Mouse (Mus musculus): ENCODE measurements around the gene Ldlrap1. TPM values are rescaled to one million over a fixed set of nuclear protein-coding genes. Genes with fewer than 3 reads are reported as not detected.
A peak's percentile ranks its signal among the peaks of the same experiment; 100 is the strongest.

Ldlrap1 gene
- polyA plus RNA-seq, 1 experiment from 2014 or later, result 12.2 TPM

- 1% methylated on average over 21 of the region's 21 CpGs for WGBS
- no peak for ATAC-seq (ENCODE audit: extremely low read depth, insufficient number of reproducible peaks, low FRiP score, low TSS enrichment)
- Histone ChIP-seq H3K36me3 (no peaks in the 10 kb centered on the region), H3K4me3 (peak overlapping the region; percentile 73), H3K4me2 (peak overlapping the region; percentile 92), H3K27me3 (replicated peaks) (peaks cover 12% of the 10 kb centered on the region; the same call in 1 of the 2 replicates), H3K4me1 (peaks cover 35% of the 10 kb centered on the region), H3K9ac (peak overlapping the region; percentile 79), H3K27ac (replicated peaks) (peak overlapping the region; percentile 32; the same call in 1 of the 2 replicates), H3K9me3 (no peaks in the 10 kb centered on the region)
Observed at GRCm38 (mm10) chr4:134704590-134704989, 63.2 kb downstream of the Ldlrap1 start.

DNA sequence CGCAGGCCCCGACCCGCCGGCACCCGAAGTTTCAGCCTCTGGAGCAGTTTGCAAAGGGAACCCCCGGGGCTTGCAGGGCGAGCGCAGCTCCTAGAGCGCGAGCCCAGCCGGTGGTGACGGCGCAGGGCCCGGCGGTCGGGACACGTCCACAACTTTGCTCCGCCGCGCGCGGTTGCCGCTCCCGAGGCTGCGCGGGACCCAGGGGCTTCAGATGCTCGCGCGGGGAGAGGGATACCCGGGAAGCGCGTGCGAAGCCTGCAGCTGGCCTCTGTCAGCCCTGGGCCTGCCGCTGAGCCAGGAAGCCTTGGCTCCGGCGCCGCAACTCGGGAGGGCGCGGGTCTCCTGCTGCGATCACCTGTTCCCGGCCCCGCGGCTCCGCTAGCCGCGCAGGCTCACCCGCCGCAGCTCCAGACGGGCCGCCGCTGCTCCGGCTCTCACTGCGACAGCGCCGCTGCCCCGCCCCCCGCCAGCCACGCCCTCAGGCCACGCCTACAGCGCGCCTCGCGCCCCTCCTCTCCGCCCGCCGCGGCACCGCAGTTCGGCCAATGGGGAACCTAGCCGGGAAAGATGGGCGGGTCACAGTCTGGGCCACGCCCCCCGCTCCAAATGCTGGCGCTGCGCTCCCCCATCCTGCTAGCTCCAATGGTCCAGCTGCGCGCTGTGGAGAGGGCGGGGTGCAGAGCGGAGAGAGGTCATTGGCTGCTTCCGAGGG lies 63.8 kb downstream of the Ldlrap1 start, which contains the start of gene Man1c1:
Man1c1 (minus strand) TSS at position 456 of the 712 bp plus-strand sequence.
- Histone ChIP-seq H3K9me3 (no peaks in the 10 kb centered on the region), H3K4me1 (peaks cover 35% of the 10 kb centered on the region), H3K27ac (replicated peaks) (peak within 1 kb of the TSS; percentile 54), H3K27me3 (replicated peaks) (peaks cover 12% of the 10 kb centered on the region; the same call in 1 of the 2 replicates), H3K36me3 (peaks cover 2% of the 10 kb centered on the region; the same call in 1 of the 2 replicates), H3K9ac (peak within 1 kb of the TSS; percentile 92), H3K4me3 (peak within 1 kb of the TSS; percentile 73), H3K4me2 (peak within 1 kb of the TSS; percentile 92)
- peak; percentile 93 for ATAC-seq (ENCODE audit: extremely low read depth, insufficient number of reproducible peaks, low FRiP score, low TSS enrichment)
- WGBS, result under 1% methylated on average over 58 of the region's 81 CpGs

- H3K27me3 ChIP-seq (replicated peaks), result peaks cover 12% of the 10 kb centered on the region; the same call in 1 of the 2 replicates
- ATAC-seq (ENCODE audit: extremely low read depth, insufficient number of reproducible peaks, low FRiP score, low TSS enrichment), result no peak
- H3K4me1 ChIP-seq, result peaks cover 35% of the 10 kb centered on the region
- peak overlapping the region; percentile 92 for H3K4me2 ChIP-seq
- H3K27ac ChIP-seq (replicated peaks), result peak overlapping the region; percentile 54
- H3K4me3 ChIP-seq, result peak overlapping the region; percentile 73
- peaks cover 6% of the 10 kb centered on the region for H3K36me3 ChIP-seq
- WGBS, result 1% methylated on average over 84 of the region's 90 CpGs
- H3K9me3 ChIP-seq, result no peaks in the 10 kb centered on the region
- peak overlapping the region; percentile 92 for H3K9ac ChIP-seq
Observed at GRCm38 (mm10) chr4:134702981-134703834, 64.6 kb downstream of the Ldlrap1 start.

DNA sequence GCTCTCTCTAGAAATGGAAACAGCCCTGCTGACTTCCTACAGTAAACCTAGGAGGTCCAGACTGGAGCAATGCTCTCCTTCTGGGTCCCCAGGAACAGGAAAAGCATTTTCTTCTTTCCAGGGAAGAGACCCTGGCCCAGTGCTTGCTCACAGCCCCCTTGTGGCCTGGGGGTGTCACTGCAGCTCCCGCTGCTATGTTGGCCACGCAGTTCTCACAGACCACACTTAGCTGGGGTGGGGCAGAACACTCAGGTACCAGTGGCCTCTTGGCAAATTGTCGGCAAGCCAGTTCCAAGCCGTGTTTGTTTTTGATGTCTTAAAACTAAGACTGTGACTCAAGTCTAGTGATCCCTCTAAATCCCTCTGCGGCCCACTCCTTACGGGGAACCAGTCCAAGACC lies 65.9 kb downstream of the Ldlrap1 start:
- Histone ChIP-seq H3K4me2 (peak overlapping the region; percentile 92), H3K9me3 (no peaks in the 10 kb centered on the region), H3K27ac (replicated peaks) (no peak overlapping the region), H3K27me3 (replicated peaks) (peaks cover 12% of the 10 kb centered on the region; the same call in 1 of the 2 replicates), H3K4me1 (peaks cover 35% of the 10 kb centered on the region), H3K36me3 (peaks cover 18% of the 10 kb centered on the region), H3K9ac (peak overlapping the region; percentile 92), H3K4me3 (peak overlapping the region; percentile 73)
- WGBS, result 25% methylated on average over 6 of the region's 6 CpGs
- no peak for ATAC-seq (ENCODE audit: extremely low read depth, insufficient number of reproducible peaks, low FRiP score, low TSS enrichment)

DNA sequence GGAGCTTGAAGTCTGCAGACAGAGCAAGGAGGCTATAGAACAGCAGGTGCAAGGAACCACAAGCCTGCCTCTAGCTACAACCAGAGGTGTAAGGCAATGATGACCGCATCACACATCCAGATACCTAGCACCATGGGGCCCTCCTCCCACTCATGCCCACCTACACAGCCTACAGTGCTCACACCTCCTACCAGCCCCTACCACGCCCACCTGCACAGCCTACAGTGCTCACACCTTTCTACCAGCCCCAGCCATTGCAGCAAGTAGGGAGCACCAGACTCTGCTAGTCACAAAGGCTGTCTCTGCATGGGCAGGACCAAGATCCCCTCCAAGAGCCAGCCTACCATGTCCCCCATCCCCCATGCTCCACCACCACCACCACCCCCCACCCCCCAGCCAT lies 66.9 kb downstream of the Ldlrap1 start:
- peak overlapping the region; percentile 92 for H3K4me2 ChIP-seq

GRCm38 (mm10) chr4:134693202-134693940 lies 74.5 kb downstream of the Ldlrap1 start:
- no peaks in the 10 kb centered on the region for H3K27me3 ChIP-seq (replicated peaks)
- no peak overlapping the region for H3K4me2 ChIP-seq
- H3K4me1 ChIP-seq, result no peaks in the 10 kb centered on the region
- WGBS, result 63% methylated on average over 9 of the region's 9 CpGs
- ATAC-seq (ENCODE audit: extremely low read depth, insufficient number of reproducible peaks, low FRiP score, low TSS enrichment), result no peak
- H3K4me3 ChIP-seq, result no peak overlapping the region
- no peak overlapping the region for H3K9ac ChIP-seq
- 0 out of 2 replicates have a peak, but pooled peaks cover 4% of the 10 kb centered on the region for H3K9me3 ChIP-seq
- peaks cover 41% of the 10 kb centered on the region for H3K36me3 ChIP-seq
- no peak overlapping the region for H3K27ac ChIP-seq (replicated peaks)

More for the DNA sequence above, 66.9 kb downstream of the Ldlrap1 start:
- Histone ChIP-seq H3K27me3 (replicated peaks) (peaks cover 10% of the 10 kb centered on the region; the same call in 1 of the 2 replicates), H3K36me3 (peaks cover 18% of the 10 kb centered on the region), H3K9ac (peak overlapping the region; percentile 47), H3K4me3 (no peak overlapping the region), H3K4me1 (peaks cover 35% of the 10 kb centered on the region), H3K9me3 (no peaks in the 10 kb centered on the region), H3K27ac (replicated peaks) (no peak overlapping the region)
- WGBS, result 94% methylated on average over 2 of the region's 2 CpGs
- ATAC-seq (ENCODE audit: extremely low read depth, insufficient number of reproducible peaks, low FRiP score, low TSS enrichment), result no peak

DNA sequence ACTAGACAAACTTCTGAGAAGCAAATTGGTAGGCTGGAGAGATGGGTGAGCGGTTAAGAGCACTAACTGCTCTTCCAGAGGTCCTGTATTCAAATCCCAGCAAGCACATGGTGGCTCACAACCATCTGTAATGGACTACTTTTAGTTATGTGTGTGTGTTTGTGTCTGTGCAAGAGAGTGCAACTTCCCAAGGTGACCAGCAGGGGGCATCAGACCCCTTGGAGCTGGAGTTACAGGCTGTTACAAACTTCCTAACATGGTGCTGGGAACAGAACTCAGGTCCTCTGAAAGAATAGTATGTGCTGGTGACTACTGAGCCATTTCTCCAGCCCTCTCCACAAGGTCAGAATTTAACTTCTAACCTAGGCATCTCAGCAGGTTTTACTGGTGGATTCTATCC lies 75.4 kb downstream of the Ldlrap1 start:
- no peak for ATAC-seq (ENCODE audit: extremely low read depth, insufficient number of reproducible peaks, low FRiP score, low TSS enrichment)
- H3K36me3 ChIP-seq, result peaks cover 34% of the 10 kb centered on the region
- no peaks in the 10 kb centered on the region for H3K4me1 ChIP-seq
- no peak overlapping the region for H3K4me2 ChIP-seq
- no peak overlapping the region for H3K4me3 ChIP-seq
- H3K27ac ChIP-seq (replicated peaks), result no peak overlapping the region
- WGBS, result 100% methylated on average over 1 of the region's 1 CpGs
- H3K27me3 ChIP-seq (replicated peaks), result no peaks in the 10 kb centered on the region
- 0 out of 2 replicates have a peak, but pooled peaks cover 4% of the 10 kb centered on the region for H3K9me3 ChIP-seq
- H3K9ac ChIP-seq, result no peak overlapping the region

Other genes with a start within 250 kb of the Ldlrap1 start
- 142 and 144 TPM in 2 replicates for gene Mtfr1l, start 232.6 kb downstream of the Ldlrap1 start, polyA plus RNA-seq (2015; fragmentation: Nextera tagmentation; extraction: Ambion mirVana)
- gene Selenon, start 215.9 kb downstream of the Ldlrap1 start, polyA plus RNA-seq (2015; fragmentation: Nextera tagmentation; extraction: Ambion mirVana), result 7.5 and 8.0 TPM in 2 replicates
- gene Man1c1, start 63.7 kb downstream of the Ldlrap1 start, polyA plus RNA-seq (2015; fragmentation: Nextera tagmentation; extraction: Ambion mirVana), result 5.3 and 6.3 TPM in 2 replicates
- 25.0 and 25.7 TPM in 2 replicates for gene Maco1, start 85.3 kb upstream of the Ldlrap1 start, polyA plus RNA-seq (2015; fragmentation: Nextera tagmentation; extraction: Ambion mirVana)
- gene Rhd, start 96.5 kb upstream of the Ldlrap1 start, polyA plus RNA-seq (2015; fragmentation: Nextera tagmentation; extraction: Ambion mirVana), result 13.0 and 19.3 TPM in 2 replicates
- 132 and 149 TPM in 2 replicates for gene Tmem50a, start 147.0 kb upstream of the Ldlrap1 start, polyA plus RNA-seq (2015; fragmentation: Nextera tagmentation; extraction: Ambion mirVana)
- gene Rsrp1, start 155.6 kb upstream of the Ldlrap1 start, polyA plus RNA-seq (2015; fragmentation: Nextera tagmentation; extraction: Ambion mirVana), result 325 and 327 TPM in 2 replicates
- 53.0 and 55.6 TPM in 2 replicates for gene Syf2, start 162.9 kb upstream of the Ldlrap1 start, polyA plus RNA-seq (2015; fragmentation: Nextera tagmentation; extraction: Ambion mirVana)